Mouse (Mus musculus): Measurements from ENCODE around the gene Tmigd1. TPM values are rescaled to one million over a fixed set of nuclear protein-coding genes. Genes with fewer than 3 reads are reported as not detected.
A peak's percentile ranks its signal among the peaks of the same experiment; 100 is the strongest.

Tmigd1 gene
- total and polyA plus RNA-seq, 3 experiments: 0.16 to 0.57 (median 0.47) TPM

- no peak overlapping the region for H3K9ac ChIP-seq (ENCODE audit: low read depth, low read length)
- no peaks in the 10 kb centered on the region for H3K36me3 ChIP-seq (ENCODE audit: control insufficient read depth, insufficient read depth, low read length)
- H3K27ac ChIP-seq: no peak overlapping the region
- no peaks in the 10 kb centered on the region for H3K79me2 ChIP-seq (replicated peaks; ENCODE audit: control insufficient read depth, insufficient read depth, low read length)
- H3K27me3 ChIP-seq (ENCODE audit: control insufficient read depth, insufficient read depth, low read length): no peaks in the 10 kb centered on the region
- TF ChIP-seq CTCF (IDR thresholded peaks at IDR 0.05): peak; percentile 43
- TF ChIP-seq POLR2A (IDR thresholded peaks at IDR 0.05; ENCODE audit: insufficient read depth, low read depth, low read length): no peak
- no peak overlapping the region for H3K4me3 ChIP-seq
- intact Hi-C loops (cut with DNase I): no loop called here
- WGBS: 58% methylated on average over 3 of the region's 3 CpGs
- DNase-seq: no peak
- H3K4me1 ChIP-seq (ENCODE audit: control insufficient read depth, insufficient read depth, low read length): no peaks in the 10 kb centered on the region
Observed at GRCm38 (mm10) chr11:76933209-76933608, 31.2 kb downstream of the Tmigd1 start.

- H3K79me2 ChIP-seq (replicated peaks; ENCODE audit: control insufficient read depth, insufficient read depth, low read length): no peaks in the 10 kb centered on the region
- 64% methylated on average over 5 of the region's 5 CpGs for WGBS
- no peak for DNase-seq
- no peak overlapping the region for H3K9ac ChIP-seq (ENCODE audit: low read depth, low read length)
- no peaks in the 10 kb centered on the region for H3K4me1 ChIP-seq (ENCODE audit: control insufficient read depth, insufficient read depth, low read length)
- no peak overlapping the region for H3K4me3 ChIP-seq
- H3K27ac ChIP-seq: no peak overlapping the region
- intact Hi-C loops (cut with DNase I): no loop called here
- TF ChIP-seq POLR2A (IDR thresholded peaks at IDR 0.05; ENCODE audit: insufficient read depth, low read depth, low read length) (no peak), CTCF (IDR thresholded peaks at IDR 0.05) (peak; percentile 24; the same call in 1 of the 2 replicates)
- H3K36me3 ChIP-seq (ENCODE audit: control insufficient read depth, insufficient read depth, low read length): no peaks in the 10 kb centered on the region
- no peaks in the 10 kb centered on the region for H3K27me3 ChIP-seq (ENCODE audit: control insufficient read depth, insufficient read depth, low read length)
Observed at GRCm38 (mm10) chr11:76936578-76936977, 34.6 kb downstream of the Tmigd1 start.

GRCm38 (mm10) chr11:76944839-76945238 is 42.9 kb downstream of the Tmigd1 start:
- H3K27me3 ChIP-seq (ENCODE audit: control insufficient read depth, insufficient read depth, low read length): no peaks in the 10 kb centered on the region
- H3K4me1 ChIP-seq (ENCODE audit: control insufficient read depth, insufficient read depth, low read length): peaks cover 5% of the 10 kb centered on the region
- peak overlapping the region; percentile 96 for H3K27ac ChIP-seq
- H3K36me3 ChIP-seq (ENCODE audit: control insufficient read depth, insufficient read depth, low read length): peaks cover 5% of the 10 kb centered on the region; the same call in 1 of the 2 replicates
- intact Hi-C loops (cut with DNase I): loop anchor here (2.0 to 5.0 kb wide), 2 partner anchors 44 to 98 kb away; partner anchors contain the start of gene Cpd
- WGBS: 62% methylated on average over 6 of the region's 6 CpGs
- peak overlapping the region; percentile 75 for H3K4me3 ChIP-seq
- DNase-seq: no peak
- TF ChIP-seq POLR2A (IDR thresholded peaks at IDR 0.05; ENCODE audit: insufficient read depth, low read depth, low read length) (no peak), CTCF (IDR thresholded peaks at IDR 0.05) (no peak), EP300 (IDR thresholded peaks at IDR 0.05; ENCODE audit: insufficient read depth, low read depth, low read length) (no peak)
- H3K79me2 ChIP-seq (replicated peaks; ENCODE audit: control insufficient read depth, insufficient read depth, low read length): no peaks in the 10 kb centered on the region
- H3K9ac ChIP-seq (ENCODE audit: low read depth, low read length): peak overlapping the region; percentile 97

- peaks cover 5% of the 10 kb centered on the region for H3K4me1 ChIP-seq (ENCODE audit: control insufficient read depth, insufficient read depth, low read length)
Observed at GRCm38 (mm10) chr11:76945386-76946202, 43.6 kb downstream of the Tmigd1 start.

GRCm38 (mm10) chr11:76946203-76946585 is 44.2 kb downstream of the Tmigd1 start:
- 4% methylated on average over 8 of the region's 8 CpGs for WGBS
- H3K4me3 ChIP-seq: peak overlapping the region; percentile 75
- no peaks in the 10 kb centered on the region for H3K27me3 ChIP-seq (ENCODE audit: control insufficient read depth, insufficient read depth, low read length)
- peak overlapping the region; percentile 96 for H3K27ac ChIP-seq
- peaks cover 5% of the 10 kb centered on the region; the same call in 1 of the 2 replicates for H3K36me3 ChIP-seq (ENCODE audit: control insufficient read depth, insufficient read depth, low read length)
- peak overlapping the region; percentile 88; the same call in 1 of the 2 replicates for H3K9ac ChIP-seq (ENCODE audit: low read depth, low read length)
- H3K79me2 ChIP-seq (replicated peaks; ENCODE audit: control insufficient read depth, insufficient read depth, low read length): no peaks in the 10 kb centered on the region
- H3K4me1 ChIP-seq (ENCODE audit: control insufficient read depth, insufficient read depth, low read length): peaks cover 5% of the 10 kb centered on the region
- no peak for TF ChIP-seq EP300 (IDR thresholded peaks at IDR 0.05; ENCODE audit: insufficient read depth, low read depth, low read length)
- TF ChIP-seq CTCF (IDR thresholded peaks at IDR 0.05): no peak
- no peak for TF ChIP-seq POLR2A (IDR thresholded peaks at IDR 0.05; ENCODE audit: insufficient read depth, low read depth, low read length)
- intact Hi-C loops (cut with DNase I): loop anchor here (5.0 kb wide), 1 partner anchor 99 kb away; the partner anchor contains the start of gene Cpd
- DNase-seq: peak; percentile 7 to 21

More at GRCm38 (mm10) chr11:76945386-76946202, 43.6 kb downstream of the Tmigd1 start:
- peak; percentile 94 to 97 for DNase-seq
- Histone ChIP-seq H3K36me3 (ENCODE audit: control insufficient read depth, insufficient read depth, low read length) (peaks cover 5% of the 10 kb centered on the region; the same call in 1 of the 2 replicates), H3K79me2 (replicated peaks; ENCODE audit: control insufficient read depth, insufficient read depth, low read length) (no peaks in the 10 kb centered on the region), H3K27ac (peak overlapping the region; percentile 96), H3K4me3 (peak overlapping the region; percentile 75), H3K27me3 (ENCODE audit: control insufficient read depth, insufficient read depth, low read length) (no peaks in the 10 kb centered on the region), H3K9ac (ENCODE audit: low read depth, low read length) (peak overlapping the region; percentile 97)
- TF ChIP-seq CTCF (IDR thresholded peaks at IDR 0.05): no peak; the same call in 1 of the 2 replicates
- TF ChIP-seq POLR2A (IDR thresholded peaks at IDR 0.05; ENCODE audit: insufficient read depth, low read depth, low read length): peak; percentile 93
- TF ChIP-seq EP300 (IDR thresholded peaks at IDR 0.05; ENCODE audit: insufficient read depth, low read depth, low read length): 0 out of 2 replicates have a peak, but pooled peaks have one; percentile 15
- intact Hi-C loops (cut with DNase I): loop anchor here (2.0 to 5.0 kb wide), 2 partner anchors 45 to 98 kb away; partner anchors contain the start of gene Cpd
- WGBS: under 1% methylated on average over 58 of the region's 58 CpGs

GRCm38 (mm10) chr11:76953536-76953935 is 51.6 kb downstream of the Tmigd1 start:
- 40% methylated on average over 2 of the region's 2 CpGs for WGBS

More at GRCm38 (mm10) chr11:76953536-76953935, 51.6 kb downstream of the Tmigd1 start:
- peak overlapping the region; percentile 60 for H3K27ac ChIP-seq
- H3K36me3 ChIP-seq (ENCODE audit: control insufficient read depth, insufficient read depth, low read length): peaks cover 17% of the 10 kb centered on the region
- H3K79me2 ChIP-seq (replicated peaks; ENCODE audit: control insufficient read depth, insufficient read depth, low read length): no peaks in the 10 kb centered on the region
- peak in 1 of 2 experiments; percentile 9 for DNase-seq
- peaks cover 1% of the 10 kb centered on the region; the same call in 1 of the 2 replicates for H3K4me1 ChIP-seq (ENCODE audit: control insufficient read depth, insufficient read depth, low read length)
- no peaks in the 10 kb centered on the region for H3K27me3 ChIP-seq (ENCODE audit: control insufficient read depth, insufficient read depth, low read length)
- intact Hi-C loops (cut with DNase I): no loop called here
- TF ChIP-seq EP300 (IDR thresholded peaks at IDR 0.05; ENCODE audit: insufficient read depth, low read depth, low read length) (no peak), CTCF (IDR thresholded peaks at IDR 0.05) (no peak), POLR2A (IDR thresholded peaks at IDR 0.05; ENCODE audit: insufficient read depth, low read depth, low read length) (no peak)
- no peak overlapping the region for H3K9ac ChIP-seq (ENCODE audit: low read depth, low read length)
- H3K4me3 ChIP-seq: no peak overlapping the region
